Mouse (Mus musculus): ENCODE data around the gene Gnmt. TPM values are rescaled to one million over a fixed set of nuclear protein-coding genes. Genes with fewer than 3 reads are reported as not detected.
A peak's percentile ranks its signal among the peaks of the same experiment; 100 is the strongest.

The Gnmt gene
- polyA plus RNA-seq, 1 experiment from 2014 or later = 1.8 TPM

GRCm38 (mm10) chr17:46728496-46728895 lies 472 bp downstream of the Gnmt start:
- Histone ChIP-seq H3K27ac (ENCODE audit: low read length) (no peak overlapping the region), H3K4me3 (ENCODE audit: low read length) (peak overlapping the region; percentile 13; the same call in 1 of the 2 replicates), H3K9me3 (replicated peaks; ENCODE audit: control insufficient read depth, low read length) (no peaks in the 10 kb centered on the region), H3K27me3 (ENCODE audit: control insufficient read depth, insufficient read depth, low read length) (peaks cover 10% of the 10 kb centered on the region; the same call in 1 of the 2 replicates), H3K4me1 (ENCODE audit: control insufficient read depth, insufficient read depth, low read length) (peaks cover 9% of the 10 kb centered on the region), H3K4me2 (ENCODE audit: low read depth, low read length) (peak overlapping the region; percentile 34), H3K36me3 (ENCODE audit: control insufficient read depth, insufficient read depth) (peaks cover 3% of the 10 kb centered on the region; the same call in 1 of the 2 replicates), H3K9ac (ENCODE audit: low read length) (0 out of 2 replicates have a peak overlapping the region, but pooled peaks have one; percentile 6)
- 49% methylated on average over 11 of the region's 11 CpGs for WGBS
- ATAC-seq (replicated peaks; ENCODE audit: extremely low read depth, insufficient read depth, low FRiP score) = no peak

GRCm38 (mm10) chr17:46728021-46728420 lies 947 bp downstream of the Gnmt start:
- no peak overlapping the region for H3K27ac ChIP-seq (ENCODE audit: low read length)
- H3K9me3 ChIP-seq (replicated peaks; ENCODE audit: control insufficient read depth, low read length) = no peaks in the 10 kb centered on the region
- no peak overlapping the region for H3K4me2 ChIP-seq (ENCODE audit: low read depth, low read length)
- 41% methylated on average over 6 of the region's 6 CpGs for WGBS
- no peak overlapping the region for H3K9ac ChIP-seq (ENCODE audit: low read length)
- peaks cover 3% of the 10 kb centered on the region; the same call in 1 of the 2 replicates for H3K36me3 ChIP-seq (ENCODE audit: control insufficient read depth, insufficient read depth)
- H3K27me3 ChIP-seq (ENCODE audit: control insufficient read depth, insufficient read depth, low read length) = peaks cover 10% of the 10 kb centered on the region; the same call in 1 of the 2 replicates
- no peak overlapping the region for H3K4me3 ChIP-seq (ENCODE audit: low read length)
- no peak for ATAC-seq (replicated peaks; ENCODE audit: extremely low read depth, insufficient read depth, low FRiP score)
- peaks cover 9% of the 10 kb centered on the region for H3K4me1 ChIP-seq (ENCODE audit: control insufficient read depth, insufficient read depth, low read length)

GRCm38 (mm10) chr17:46727271-46727670 lies 1.7 kb downstream of the Gnmt start:
- H3K9me3 ChIP-seq (replicated peaks; ENCODE audit: control insufficient read depth, low read length) = no peaks in the 10 kb centered on the region
- ATAC-seq (replicated peaks; ENCODE audit: extremely low read depth, insufficient read depth, low FRiP score) = no peak
- no peak overlapping the region for H3K27ac ChIP-seq (ENCODE audit: low read length)
- H3K4me3 ChIP-seq (ENCODE audit: low read length) = no peak overlapping the region
- peaks cover 3% of the 10 kb centered on the region; the same call in 1 of the 2 replicates for H3K36me3 ChIP-seq (ENCODE audit: control insufficient read depth, insufficient read depth)
- peaks cover 9% of the 10 kb centered on the region for H3K4me1 ChIP-seq (ENCODE audit: control insufficient read depth, insufficient read depth, low read length)
- 0 out of 2 replicates have a peak overlapping the region, but pooled peaks have one; percentile 16 for H3K9ac ChIP-seq (ENCODE audit: low read length)
- WGBS = 84% methylated on average over 11 of the region's 11 CpGs
- no peak overlapping the region for H3K4me2 ChIP-seq (ENCODE audit: low read depth, low read length)
- H3K27me3 ChIP-seq (ENCODE audit: control insufficient read depth, insufficient read depth, low read length) = peaks cover 10% of the 10 kb centered on the region; the same call in 1 of the 2 replicates

GRCm38 (mm10) chr17:46725731-46726645 lies 3.0 kb downstream of the Gnmt start:
- no peaks in the 10 kb centered on the region for H3K9me3 ChIP-seq (replicated peaks; ENCODE audit: control insufficient read depth, low read length)
- WGBS = 88% methylated on average over 26 of the region's 26 CpGs
- no peak overlapping the region for H3K4me2 ChIP-seq (ENCODE audit: low read depth, low read length)
- H3K27ac ChIP-seq (ENCODE audit: low read length) = no peak overlapping the region
- H3K27me3 ChIP-seq (ENCODE audit: control insufficient read depth, insufficient read depth, low read length) = peaks cover 10% of the 10 kb centered on the region; the same call in 1 of the 2 replicates
- no peak for ATAC-seq (replicated peaks; ENCODE audit: extremely low read depth, insufficient read depth, low FRiP score)
- H3K9ac ChIP-seq (ENCODE audit: low read length) = no peak overlapping the region
- no peak overlapping the region for H3K4me3 ChIP-seq (ENCODE audit: low read length)
- peaks cover 9% of the 10 kb centered on the region for H3K4me1 ChIP-seq (ENCODE audit: control insufficient read depth, insufficient read depth, low read length)
- peaks cover 3% of the 10 kb centered on the region; the same call in 1 of the 2 replicates for H3K36me3 ChIP-seq (ENCODE audit: control insufficient read depth, insufficient read depth)

GRCm38 (mm10) chr17:46725273-46725672 lies 3.7 kb downstream of the Gnmt start:
- ATAC-seq (replicated peaks; ENCODE audit: extremely low read depth, insufficient read depth, low FRiP score) = peak; percentile 49

GRCm38 (mm10) chr17:46724477-46725084 lies 4.4 kb downstream of the Gnmt start:
- Histone ChIP-seq H3K9ac (ENCODE audit: low read length) (no peak overlapping the region), H3K27me3 (ENCODE audit: control insufficient read depth, insufficient read depth, low read length) (peaks cover 7% of the 10 kb centered on the region; the same call in 1 of the 2 replicates), H3K4me3 (ENCODE audit: low read length) (no peak overlapping the region), H3K9me3 (replicated peaks; ENCODE audit: control insufficient read depth, low read length) (no peaks in the 10 kb centered on the region), H3K36me3 (ENCODE audit: control insufficient read depth, insufficient read depth) (peaks cover 3% of the 10 kb centered on the region; the same call in 1 of the 2 replicates), H3K27ac (ENCODE audit: low read length) (no peak overlapping the region), H3K4me2 (ENCODE audit: low read depth, low read length) (no peak overlapping the region), H3K4me1 (ENCODE audit: control insufficient read depth, insufficient read depth, low read length) (peaks cover 9% of the 10 kb centered on the region)
- 83% methylated on average over 14 of the region's 20 CpGs for WGBS
- no peak for ATAC-seq (replicated peaks; ENCODE audit: extremely low read depth, insufficient read depth, low FRiP score)

More at GRCm38 (mm10) chr17:46725273-46725672, 3.7 kb downstream of the Gnmt start:
- H3K27ac ChIP-seq (ENCODE audit: low read length) = no peak overlapping the region
- peaks cover 3% of the 10 kb centered on the region; the same call in 1 of the 2 replicates for H3K36me3 ChIP-seq (ENCODE audit: control insufficient read depth, insufficient read depth)
- 58% methylated on average over 9 of the region's 9 CpGs for WGBS
- H3K4me2 ChIP-seq (ENCODE audit: low read depth, low read length) = no peak overlapping the region
- H3K4me1 ChIP-seq (ENCODE audit: control insufficient read depth, insufficient read depth, low read length) = peaks cover 9% of the 10 kb centered on the region
- peaks cover 10% of the 10 kb centered on the region; the same call in 1 of the 2 replicates for H3K27me3 ChIP-seq (ENCODE audit: control insufficient read depth, insufficient read depth, low read length)
- no peak overlapping the region for H3K9ac ChIP-seq (ENCODE audit: low read length)
- no peaks in the 10 kb centered on the region for H3K9me3 ChIP-seq (replicated peaks; ENCODE audit: control insufficient read depth, low read length)
- H3K4me3 ChIP-seq (ENCODE audit: low read length) = no peak overlapping the region

- peaks cover 5% of the 10 kb centered on the region; the same call in 1 of the 2 replicates for H3K36me3 ChIP-seq (ENCODE audit: control insufficient read depth, insufficient read depth)
- no peaks in the 10 kb centered on the region for H3K9me3 ChIP-seq (replicated peaks; ENCODE audit: control insufficient read depth, low read length)
- no peak overlapping the region for H3K27ac ChIP-seq (ENCODE audit: low read length)
- H3K4me3 ChIP-seq (ENCODE audit: low read length) = no peak overlapping the region
- H3K27me3 ChIP-seq (ENCODE audit: control insufficient read depth, insufficient read depth, low read length) = no peaks in the 10 kb centered on the region
- no peak overlapping the region for H3K9ac ChIP-seq (ENCODE audit: low read length)
- no peak for ATAC-seq (replicated peaks; ENCODE audit: extremely low read depth, insufficient read depth, low FRiP score)
- no peaks in the 10 kb centered on the region for H3K4me1 ChIP-seq (ENCODE audit: control insufficient read depth, insufficient read depth, low read length)
- H3K4me2 ChIP-seq (ENCODE audit: low read depth, low read length) = no peak overlapping the region
- 83% methylated on average over 7 of the region's 7 CpGs for WGBS
Measured at GRCm38 (mm10) chr17:46721077-46721476, 7.9 kb downstream of the Gnmt start.

- Histone ChIP-seq H3K4me3 (ENCODE audit: low read length) (no peak overlapping the region), H3K27ac (ENCODE audit: low read length) (no peak overlapping the region), H3K27me3 (ENCODE audit: control insufficient read depth, insufficient read depth, low read length) (no peaks in the 10 kb centered on the region), H3K4me2 (ENCODE audit: low read depth, low read length) (no peak overlapping the region), H3K36me3 (ENCODE audit: control insufficient read depth, insufficient read depth) (peaks cover 16% of the 10 kb centered on the region), H3K9ac (ENCODE audit: low read length) (no peak overlapping the region), H3K9me3 (replicated peaks; ENCODE audit: control insufficient read depth, low read length) (no peaks in the 10 kb centered on the region), H3K4me1 (ENCODE audit: control insufficient read depth, insufficient read depth, low read length) (peaks cover 12% of the 10 kb centered on the region)
- WGBS = 90% methylated on average over 11 of the region's 11 CpGs
- no peak for ATAC-seq (replicated peaks; ENCODE audit: extremely low read depth, insufficient read depth, low FRiP score)
Measured at GRCm38 (mm10) chr17:46714756-46715481, 14.0 kb downstream of the Gnmt start.

Data from heart, embryonic 16.5 days (tissue).